Comparison of ENCODE assay signal across 17 mouse cellular contexts in the genomic region with DNA sequence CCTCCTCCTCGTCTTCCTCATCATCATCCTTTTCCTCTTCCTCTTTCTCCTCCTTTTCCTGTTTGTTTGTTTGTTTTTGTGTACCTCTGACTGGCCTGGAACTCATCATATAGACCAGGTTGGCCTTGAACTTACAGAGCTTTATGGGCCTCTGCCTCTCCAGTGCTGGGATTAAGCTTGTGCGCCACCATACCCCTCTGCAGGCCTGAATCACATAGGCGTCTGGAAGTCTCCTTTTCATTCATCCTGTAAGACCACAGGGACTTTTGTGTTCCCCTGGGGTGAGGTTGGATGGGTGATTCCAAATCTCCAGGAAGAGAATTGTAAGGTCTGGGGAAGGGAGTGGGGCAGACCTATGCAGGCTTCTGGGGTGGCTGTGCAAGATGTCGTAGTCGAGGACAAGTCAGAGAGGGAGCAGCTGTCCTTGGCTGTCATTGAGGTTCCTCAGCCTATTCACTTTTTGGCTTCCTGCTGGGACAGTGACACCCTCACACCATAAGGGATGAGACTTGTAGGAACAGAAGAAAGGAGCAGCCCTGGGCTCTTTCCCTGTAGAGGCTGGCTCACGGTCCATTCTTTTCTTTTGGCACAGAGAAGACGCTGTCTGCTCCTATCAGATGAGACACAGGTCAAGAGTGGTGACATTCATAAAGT. TPM values are rescaled to one million over a fixed set of nuclear protein-coding genes. Genes with fewer than 3 reads are reported as not detected.
DNase-seq lines count a peak whose midpoint lies in the region; ATAC-seq lines count a peak whose summit lies in the region.
"Had no signal": no experiment of that assay in that cellular context is flagged by ENCODE, and none has a peak within 500 bp of the region (broad histone marks: within the 10 kb centered on the region; RNA-seq: fewer than 3 reads in every experiment).

No protein-coding gene starts in this region.

- H3K4me2 ChIP-seq in intestine, embryonic 16.5 days (ENCODE audit: low read depth, low read length), result no peak overlapping the region
- no peak overlapping the region for H3K4me2 ChIP-seq in intestine, embryonic 15.5 days (replicated peaks)
- H3K4me2 ChIP-seq: embryonic facial prominence, embryonic 13.5 days; heart, embryonic 15.5 days; hindbrain, embryonic 14.5 days; limb, embryonic 13.5 days; neural tube, embryonic 13.5 days had no signal

- H3K4me1 ChIP-seq in intestine, embryonic 16.5 days (ENCODE audit: control insufficient read depth, insufficient read depth, low read length), result no peaks in the 10 kb centered on the region
- H3K4me1 ChIP-seq in intestine, embryonic 15.5 days (replicated peaks), result no peaks in the 10 kb centered on the region
- H3K4me1 ChIP-seq: forebrain, embryonic 10.5 days; heart, embryonic 15.5 days; limb, embryonic 13.5 days; neural tube, embryonic 13.5 days had no signal

- H3K4me3 ChIP-seq in intestine, embryonic 16.5 days (ENCODE audit: low read length), result no peak overlapping the region
- no peak overlapping the region for H3K4me3 ChIP-seq in intestine, embryonic 15.5 days (replicated peaks)
- H3K4me3 ChIP-seq: embryonic facial prominence, embryonic 13.5 days; forebrain, embryonic 10.5 days; heart, embryonic 15.5 days; limb, embryonic 13.5 days; neural tube, embryonic 13.5 days had no signal

- H3K27me3 ChIP-seq in intestine, embryonic 16.5 days (replicated peaks; ENCODE audit: control insufficient read depth, insufficient read depth, low read length), result peaks cover 7% of the 10 kb centered on the region; the same call in 1 of the 2 replicates
- peaks cover 12% of the 10 kb centered on the region; the same call in 1 of the 2 replicates for H3K27me3 ChIP-seq in intestine, embryonic 15.5 days (replicated peaks)

- H3K9ac ChIP-seq in intestine, embryonic 16.5 days (ENCODE audit: low read depth, low read length), result no peak overlapping the region
- no peak overlapping the region for H3K9ac ChIP-seq in intestine, embryonic 15.5 days
- H3K9ac ChIP-seq: embryonic facial prominence, embryonic 13.5 days; heart, embryonic 15.5 days; hindbrain, embryonic 14.5 days; limb, embryonic 13.5 days; neural tube, embryonic 13.5 days had no signal

- ATAC-seq in intestine, embryonic 16.5 days, result 0 out of 2 replicates have a peak, but pooled peaks have one; percentile 21
- no peak for ATAC-seq in intestine, embryonic 15.5 days
- ATAC-seq in megakaryocyte-erythroid progenitor cell, adult 5-6 weeks (replicated peaks; ENCODE audit: low FRiP score, low TSS enrichment, poor library complexity, severe bottlenecking), result 0 out of 2 replicates have a peak, but pooled peaks have one; percentile 31

- peak; percentile 8 for DNase-seq in A20 (ENCODE audit: low read depth, low spot score)
- DNase-seq in NIH3T3 (ENCODE audit: low read depth), result peak; percentile 28
- DNase-seq in spleen, postnatal 36 days (ENCODE audit: low spot score in 2 of 2), result no peak
- no peak for DNase-seq in left cerebral cortex, adult 8-10 months (ENCODE audit: low spot score in 2 of 2)
- DNase-seq in kidney, adult 18-20 months, result no peak
- DNase-seq: cerebellum, adult 2 months; midbrain, embryonic 14.5 days; right cerebral cortex, postnatal 25 days had no signal

- no peaks in the 10 kb centered on the region for H3K9me3 ChIP-seq in intestine, embryonic 16.5 days (ENCODE audit: control insufficient read depth, low read length)
- H3K9me3 ChIP-seq in intestine, embryonic 15.5 days, result no peaks in the 10 kb centered on the region
- H3K9me3 ChIP-seq: embryonic facial prominence, embryonic 13.5 days; heart, embryonic 15.5 days; limb, embryonic 13.5 days; neural tube, embryonic 13.5 days had no signal

- WGBS in intestine, embryonic 16.5 days, result 77% methylated on average over 7 of the region's 7 CpGs
- 75% methylated on average over 7 of the region's 7 CpGs for WGBS in intestine, embryonic 15.5 days

- H3K36me3 ChIP-seq in intestine, embryonic 16.5 days (ENCODE audit: control insufficient read depth, insufficient read depth, low read length), result no peaks in the 10 kb centered on the region
- no peaks in the 10 kb centered on the region for H3K36me3 ChIP-seq in intestine, embryonic 15.5 days
- H3K36me3 ChIP-seq: embryonic facial prominence, embryonic 13.5 days; forebrain, embryonic 10.5 days; heart, embryonic 15.5 days; limb, embryonic 13.5 days; neural tube, embryonic 13.5 days had no signal

- H3K27ac ChIP-seq in intestine, embryonic 16.5 days (ENCODE audit: low read length), result no peak overlapping the region
- H3K27ac ChIP-seq in intestine, embryonic 15.5 days, result no peak overlapping the region
- H3K27ac ChIP-seq: embryonic facial prominence, embryonic 13.5 days; forebrain, embryonic 10.5 days; heart, embryonic 15.5 days; hindbrain, embryonic 14.5 days; limb, embryonic 13.5 days; neural tube, embryonic 13.5 days had no signal

RNA-seq across cellular contexts. Expression of a gene that starts 8.2 kb away (rescaled TPM):
- polyA plus RNA-seq in intestine, embryonic 16.5 days (2015; fragmentation: Nextera tagmentation; extraction: Ambion mirVana), result 0.83 and 1.9 TPM in 2 replicates
- polyA plus RNA-seq in intestine, embryonic 15.5 days (2015; fragmentation: Nextera tagmentation; extraction: Ambion mirVana), result 0.75 and 1.6 TPM in 2 replicates
- not detected in 2 replicates for total RNA-seq in megakaryocyte-erythroid progenitor cell, adult 5-6 weeks (2014; fragmentation: Nextera tagmentation)
- not detected in 2 replicates for total RNA-seq in megakaryocyte-erythroid progenitor cell, adult 5-6 weeks (2017)
- 1 to 10 TPM in 2 of 4 experiments, under 1 TPM in 2; 0.50 to 1.2 (median 0.98) TPM for total RNA-seq in left cerebral cortex, adult 8-10 months (2022)

Comparison
In these comparisons a context has a peak if more than half of its experiments do, and no peak if none do; other contexts are left out.
1. DNase-seq: peak in A20 (single experiment) and NIH3T3 (single experiment); none in spleen, postnatal 36 days (0 of 2), left cerebral cortex, adult 8-10 months (0 of 2) and kidney, adult 18-20 months (single experiment).